Mouse (Mus musculus) c-Kit-positive CD71-positive TER-119-negative erythroid progenitor cells, embryonic 14.5 days (primary cell): Measurements from ENCODE around the gene Akap1.

Experiments used
- DNase-seq: peaks from one replicate; pipeline ENCODE4 v3.0.0-alpha.2; 2013; ENCODE audit warnings: low read depth

The Akap1 gene

GRCm38 (mm10) chr11:88782531-88782930 lies 81.9 kb downstream of the Akap1 start:
- no peak for DNase-seq
